Mouse (Mus musculus): Measurements from ENCODE around the gene Ly86.

Ly86 gene

DNA sequence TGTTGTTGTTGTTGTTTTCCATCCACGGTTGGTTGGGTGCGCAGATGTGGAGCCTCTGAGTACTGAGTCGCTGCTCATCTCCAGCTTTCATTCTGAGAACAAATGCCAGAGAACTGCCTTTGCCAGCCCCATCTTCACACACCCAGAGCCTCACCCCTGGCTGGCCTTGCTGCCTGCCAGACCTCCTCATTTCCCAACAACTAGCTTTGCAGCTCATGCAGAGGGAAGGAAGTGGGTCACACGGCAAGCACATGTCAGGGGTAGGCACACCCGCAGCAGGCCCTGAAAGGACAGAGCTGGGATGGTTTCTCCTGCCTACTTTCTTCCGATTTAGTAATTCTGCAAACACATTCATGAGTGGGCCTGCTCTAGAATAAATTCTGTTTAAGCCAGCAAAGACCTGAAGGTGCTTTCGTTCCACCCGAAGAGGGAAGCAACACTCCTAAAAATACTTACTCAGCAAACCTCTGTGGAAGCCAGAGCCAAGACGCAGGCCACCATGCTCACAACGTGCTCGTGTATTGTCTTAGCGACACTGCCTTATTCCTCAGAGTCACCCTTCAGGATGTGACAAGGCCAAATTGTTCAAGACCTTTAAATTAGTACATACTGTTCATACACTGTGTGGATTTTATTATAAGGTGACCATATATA is 117.2 kb downstream of the Ly86 start:
- no peak for DNase-seq

GRCm38 (mm10) chr13:37465710-37466109 is 120.7 kb downstream of the Ly86 start:
- no peak for DNase-seq

DNA sequence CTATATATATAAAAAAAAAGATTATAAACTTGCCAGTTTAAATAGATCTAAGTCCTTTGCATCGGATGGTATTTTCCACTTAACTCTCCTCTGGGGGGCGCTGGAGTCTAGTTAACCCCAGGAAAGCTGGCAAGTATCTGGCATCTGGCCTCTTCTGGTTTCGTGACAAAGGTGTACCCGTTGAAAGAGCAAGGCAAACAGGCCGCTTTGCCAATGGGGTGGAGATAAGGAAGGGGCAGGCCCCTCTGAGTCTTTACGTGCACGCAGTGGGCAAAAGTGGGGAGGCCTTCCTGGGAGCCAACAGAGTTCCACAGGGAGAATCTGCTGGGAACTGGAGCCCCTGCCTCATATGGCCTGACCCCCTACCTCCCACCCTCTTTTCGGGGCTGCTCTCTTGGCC is 122.8 kb downstream of the Ly86 start:
- DNase-seq = peak; percentile 86
